Mouse (Mus musculus): ENCODE results near the gene Adora3. TPM values are rescaled to one million over a fixed set of nuclear protein-coding genes. Genes with fewer than 3 reads are reported as not detected.

The Adora3 gene
- polyA plus RNA-seq, 1 experiment from 2014 or later: not detected

DNA sequence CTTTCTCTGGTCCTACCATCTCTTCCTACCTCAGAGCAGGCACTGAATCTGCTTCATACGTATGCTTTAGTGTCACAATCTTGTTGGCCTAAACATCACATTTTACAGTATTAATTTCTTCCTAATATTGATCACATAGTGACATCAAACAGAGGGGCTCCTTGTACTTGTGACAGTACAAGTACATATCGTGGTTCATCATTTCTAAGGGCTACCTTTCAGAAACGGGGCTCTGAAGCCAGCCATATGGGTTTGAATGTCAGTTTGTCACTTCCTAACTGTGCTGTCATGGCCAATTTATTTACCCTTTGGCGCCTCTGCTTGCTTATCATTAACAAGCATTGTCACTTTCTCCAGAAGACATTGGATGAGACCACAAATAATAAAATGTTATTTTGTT lies 30.8 kb downstream of the Adora3 start:
- H3K4me2 ChIP-seq (ENCODE audit: low read depth, low read length, severe bottlenecking): no peak overlapping the region
- H3K36me3 ChIP-seq (ENCODE audit: control insufficient read depth, insufficient read depth, low read length): no peaks in the 10 kb centered on the region
- DNase-seq (ENCODE audit: low spot score) (no peak), ATAC-seq (replicated peaks; ENCODE audit: low FRiP score) (no peak)
- H3K9ac ChIP-seq (ENCODE audit: low read length): no peak overlapping the region
- H3K4me1 ChIP-seq (replicated peaks; ENCODE audit: control insufficient read depth, insufficient read depth, low read length): no peaks in the 10 kb centered on the region
- no peak overlapping the region for H3K4me3 ChIP-seq (ENCODE audit: low read depth, low read length)
- no peaks in the 10 kb centered on the region for H3K9me3 ChIP-seq (ENCODE audit: control insufficient read depth, low read length)
- H3K27ac ChIP-seq (ENCODE audit: low read depth, low read length): no peak overlapping the region
- no peaks in the 10 kb centered on the region for H3K27me3 ChIP-seq (ENCODE audit: control insufficient read depth, insufficient read depth, low read length)
- 81% methylated on average over 4 of the region's 4 CpGs for whole genome bisulfite sequencing

DNA sequence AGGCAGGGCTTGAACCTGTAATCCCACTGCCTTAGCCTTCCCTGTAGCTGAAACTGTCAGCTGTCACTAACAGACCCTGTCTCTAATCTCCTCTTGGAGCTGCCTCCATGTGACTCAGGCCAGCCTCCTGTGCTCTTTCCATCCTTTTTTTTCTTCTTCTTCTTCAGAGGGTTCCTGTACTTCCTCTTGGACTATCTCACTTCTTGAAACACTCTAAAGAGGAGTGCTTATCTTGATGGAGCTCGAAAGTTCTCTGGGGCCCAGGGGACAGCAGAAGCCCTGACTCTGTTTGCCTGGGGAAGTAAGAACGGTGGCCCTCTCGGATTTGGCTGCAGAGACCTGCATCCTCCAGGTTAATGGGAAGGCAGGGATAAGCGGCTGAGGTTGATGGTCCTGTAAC lies 33.6 kb downstream of the Adora3 start:
- H3K9me3 ChIP-seq (ENCODE audit: control insufficient read depth, low read length): no peaks in the 10 kb centered on the region
- no peak overlapping the region for H3K9ac ChIP-seq (ENCODE audit: low read length)
- H3K4me3 ChIP-seq (ENCODE audit: low read depth, low read length): no peak overlapping the region
- H3K4me1 ChIP-seq (replicated peaks; ENCODE audit: control insufficient read depth, insufficient read depth, low read length): no peaks in the 10 kb centered on the region
- H3K36me3 ChIP-seq (ENCODE audit: control insufficient read depth, insufficient read depth, low read length): no peaks in the 10 kb centered on the region
- H3K4me2 ChIP-seq (ENCODE audit: low read depth, low read length, severe bottlenecking): no peak overlapping the region
- H3K27me3 ChIP-seq (ENCODE audit: control insufficient read depth, insufficient read depth, low read length): no peaks in the 10 kb centered on the region
- H3K27ac ChIP-seq (ENCODE audit: low read depth, low read length): no peak overlapping the region
- 74% methylated on average over 4 of the region's 4 CpGs for WGBS
- no peak for DNase-seq (ENCODE audit: low spot score)
- ATAC-seq (replicated peaks; ENCODE audit: low FRiP score): no peak

DNA sequence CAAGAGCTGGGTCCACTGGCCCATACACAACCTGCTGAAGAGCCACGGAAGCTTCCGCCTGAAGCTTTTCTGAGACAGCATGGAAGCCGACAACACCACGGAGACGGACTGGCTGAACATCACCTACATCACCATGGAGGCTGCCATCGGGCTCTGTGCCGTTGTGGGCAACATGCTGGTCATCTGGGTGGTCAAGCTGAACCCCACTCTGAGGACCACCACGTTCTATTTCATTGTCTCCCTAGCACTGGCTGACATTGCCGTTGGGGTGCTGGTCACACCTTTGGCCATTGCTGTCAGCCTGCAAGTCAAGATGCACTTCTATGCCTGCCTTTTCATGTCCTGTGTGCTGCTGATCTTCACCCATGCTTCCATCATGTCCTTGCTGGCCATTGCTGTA lies 34.1 kb downstream of the Adora3 start:
- H3K4me2 ChIP-seq (ENCODE audit: low read depth, low read length, severe bottlenecking): no peak overlapping the region
- DNase-seq (ENCODE audit: low spot score): no peak
- H3K9me3 ChIP-seq (ENCODE audit: control insufficient read depth, low read length): no peaks in the 10 kb centered on the region
- 90% methylated on average over 9 of the region's 9 CpGs for WGBS
- H3K4me3 ChIP-seq (ENCODE audit: low read depth, low read length): no peak overlapping the region
- no peaks in the 10 kb centered on the region for H3K4me1 ChIP-seq (replicated peaks; ENCODE audit: control insufficient read depth, insufficient read depth, low read length)
- no peaks in the 10 kb centered on the region for H3K27me3 ChIP-seq (ENCODE audit: control insufficient read depth, insufficient read depth, low read length)
- H3K9ac ChIP-seq (ENCODE audit: low read length): no peak overlapping the region
- no peak overlapping the region for H3K27ac ChIP-seq (ENCODE audit: low read depth, low read length)
- H3K36me3 ChIP-seq (ENCODE audit: control insufficient read depth, insufficient read depth, low read length): no peaks in the 10 kb centered on the region
- no peak for ATAC-seq (replicated peaks; ENCODE audit: low FRiP score)

DNA sequence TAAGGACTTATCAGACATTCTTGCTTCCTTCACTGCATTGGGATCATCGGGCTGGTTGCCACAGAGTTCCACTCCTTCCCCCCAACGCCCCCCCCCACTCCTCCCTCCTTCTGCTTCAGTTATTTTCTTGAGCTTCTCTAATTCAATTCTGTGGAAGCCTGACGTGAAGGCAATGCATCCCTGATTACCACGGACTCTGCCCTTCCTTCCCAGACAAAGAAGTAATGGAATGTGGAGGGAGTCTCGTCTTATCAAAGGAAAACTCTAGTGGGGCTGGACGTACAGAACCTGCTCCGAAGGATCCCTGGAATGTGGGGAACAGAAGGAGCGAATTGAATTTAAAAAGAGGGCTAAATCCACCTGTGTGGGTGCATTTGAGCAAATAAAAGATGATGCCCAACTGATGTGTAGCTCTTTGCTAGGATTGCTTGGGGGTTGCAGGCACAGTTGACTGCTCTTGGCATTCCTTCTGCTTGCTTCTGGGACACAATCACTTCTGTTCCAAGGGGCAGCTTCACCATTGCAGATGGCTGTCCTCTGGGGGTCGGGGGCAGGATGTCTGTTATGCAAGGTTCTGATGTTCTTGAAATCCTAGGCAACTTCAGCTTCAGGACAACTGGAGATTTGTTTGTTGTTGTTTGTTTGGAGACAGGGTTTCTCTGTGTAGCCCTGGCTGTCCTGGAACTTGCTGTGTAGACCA lies 37.4 kb downstream of the Adora3 start:
- H3K27ac ChIP-seq (ENCODE audit: low read depth, low read length): no peak overlapping the region
- no peak overlapping the region for H3K4me3 ChIP-seq (ENCODE audit: low read depth, low read length)
- H3K4me1 ChIP-seq (replicated peaks; ENCODE audit: control insufficient read depth, insufficient read depth, low read length): no peaks in the 10 kb centered on the region
- WGBS: 47% methylated on average over 9 of the region's 9 CpGs
- H3K4me2 ChIP-seq (ENCODE audit: low read depth, low read length, severe bottlenecking): no peak overlapping the region
- no peaks in the 10 kb centered on the region for H3K9me3 ChIP-seq (ENCODE audit: control insufficient read depth, low read length)
- H3K9ac ChIP-seq (ENCODE audit: low read length): no peak overlapping the region
- no peaks in the 10 kb centered on the region for H3K36me3 ChIP-seq (ENCODE audit: control insufficient read depth, insufficient read depth, low read length)
- H3K27me3 ChIP-seq (ENCODE audit: control insufficient read depth, insufficient read depth, low read length): no peaks in the 10 kb centered on the region
- DNase-seq (ENCODE audit: low spot score) (no peak), ATAC-seq (replicated peaks; ENCODE audit: low FRiP score) (no peak)

DNA sequence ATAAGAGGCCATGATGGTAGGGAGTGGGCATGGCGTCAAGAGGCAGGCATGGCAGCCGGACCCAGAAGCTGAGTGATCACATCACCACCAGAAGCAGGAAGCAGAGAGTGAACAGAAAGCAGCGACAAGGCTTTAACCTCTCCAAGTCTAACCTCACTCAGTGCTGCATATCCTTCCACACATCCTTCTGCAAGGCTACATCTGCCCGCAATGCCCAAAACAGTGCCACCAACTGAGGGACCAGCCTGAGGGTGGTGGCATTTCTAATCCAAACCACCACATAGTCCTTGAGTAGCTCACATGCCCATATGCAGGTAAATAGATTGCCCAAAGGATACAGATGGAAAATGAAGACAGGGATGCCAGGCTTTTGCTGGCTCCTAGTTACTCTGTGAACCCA lies 38.3 kb downstream of the Adora3 start:
- H3K4me1 ChIP-seq (replicated peaks; ENCODE audit: control insufficient read depth, insufficient read depth, low read length): no peaks in the 10 kb centered on the region
- no peaks in the 10 kb centered on the region for H3K36me3 ChIP-seq (ENCODE audit: control insufficient read depth, insufficient read depth, low read length)
- H3K27me3 ChIP-seq (ENCODE audit: control insufficient read depth, insufficient read depth, low read length): no peaks in the 10 kb centered on the region
- no peak overlapping the region for H3K4me3 ChIP-seq (ENCODE audit: low read depth, low read length)
- H3K9me3 ChIP-seq (ENCODE audit: control insufficient read depth, low read length): no peaks in the 10 kb centered on the region
- no peak overlapping the region for H3K27ac ChIP-seq (ENCODE audit: low read depth, low read length)
- WGBS: 89% methylated on average over 4 of the region's 4 CpGs
- no peak overlapping the region for H3K9ac ChIP-seq (ENCODE audit: low read length)
- no peak for ATAC-seq (replicated peaks; ENCODE audit: low FRiP score)
- H3K4me2 ChIP-seq (ENCODE audit: low read depth, low read length, severe bottlenecking): no peak overlapping the region
- DNase-seq (ENCODE audit: low spot score): no peak

DNA sequence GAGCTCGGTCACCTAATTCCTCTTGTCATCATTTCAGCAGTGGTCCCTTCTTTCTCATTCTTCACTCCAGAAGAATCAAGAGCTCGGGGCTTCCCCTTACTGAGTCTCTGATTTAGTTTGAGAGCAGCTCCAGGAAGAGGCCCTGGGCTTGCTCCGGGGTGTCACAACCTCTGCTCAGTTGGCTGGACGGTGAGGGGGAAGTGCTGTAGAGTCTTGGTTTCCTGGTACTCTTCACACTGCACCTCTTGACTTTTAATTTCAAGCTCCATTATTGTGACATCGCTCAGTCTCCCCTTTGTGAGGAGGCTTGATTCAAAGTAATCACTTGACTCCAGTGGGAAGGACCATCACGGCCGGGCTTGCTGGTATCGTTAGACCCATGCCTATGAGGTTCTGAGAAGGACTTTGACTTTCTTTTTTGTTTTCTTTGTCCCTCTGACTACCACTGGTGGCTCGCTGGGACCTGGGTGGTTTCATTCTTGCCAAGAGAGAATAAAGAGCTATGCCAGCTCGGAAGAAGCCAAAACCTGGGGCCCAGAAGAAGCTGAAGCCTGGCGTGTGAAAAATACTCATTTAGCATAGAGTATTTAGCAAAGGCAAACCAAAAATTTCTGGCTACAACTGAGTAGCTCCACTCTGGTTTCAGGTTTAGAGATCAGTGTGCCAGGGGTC lies 40.0 kb downstream of the Adora3 start:
- H3K27ac ChIP-seq (ENCODE audit: low read depth, low read length): no peak overlapping the region
- H3K9me3 ChIP-seq (ENCODE audit: control insufficient read depth, low read length): no peaks in the 10 kb centered on the region
- DNase-seq (ENCODE audit: low spot score): no peak
- no peaks in the 10 kb centered on the region for H3K27me3 ChIP-seq (ENCODE audit: control insufficient read depth, insufficient read depth, low read length)
- no peak for ATAC-seq (replicated peaks; ENCODE audit: low FRiP score)
- H3K4me2 ChIP-seq (ENCODE audit: low read depth, low read length, severe bottlenecking): no peak overlapping the region
- no peak overlapping the region for H3K4me3 ChIP-seq (ENCODE audit: low read depth, low read length)
- H3K9ac ChIP-seq (ENCODE audit: low read length): no peak overlapping the region
- H3K4me1 ChIP-seq (replicated peaks; ENCODE audit: control insufficient read depth, insufficient read depth, low read length): no peaks in the 10 kb centered on the region
- WGBS: 85% methylated on average over 11 of the region's 11 CpGs
- H3K36me3 ChIP-seq (ENCODE audit: control insufficient read depth, insufficient read depth, low read length): no peaks in the 10 kb centered on the region

DNA sequence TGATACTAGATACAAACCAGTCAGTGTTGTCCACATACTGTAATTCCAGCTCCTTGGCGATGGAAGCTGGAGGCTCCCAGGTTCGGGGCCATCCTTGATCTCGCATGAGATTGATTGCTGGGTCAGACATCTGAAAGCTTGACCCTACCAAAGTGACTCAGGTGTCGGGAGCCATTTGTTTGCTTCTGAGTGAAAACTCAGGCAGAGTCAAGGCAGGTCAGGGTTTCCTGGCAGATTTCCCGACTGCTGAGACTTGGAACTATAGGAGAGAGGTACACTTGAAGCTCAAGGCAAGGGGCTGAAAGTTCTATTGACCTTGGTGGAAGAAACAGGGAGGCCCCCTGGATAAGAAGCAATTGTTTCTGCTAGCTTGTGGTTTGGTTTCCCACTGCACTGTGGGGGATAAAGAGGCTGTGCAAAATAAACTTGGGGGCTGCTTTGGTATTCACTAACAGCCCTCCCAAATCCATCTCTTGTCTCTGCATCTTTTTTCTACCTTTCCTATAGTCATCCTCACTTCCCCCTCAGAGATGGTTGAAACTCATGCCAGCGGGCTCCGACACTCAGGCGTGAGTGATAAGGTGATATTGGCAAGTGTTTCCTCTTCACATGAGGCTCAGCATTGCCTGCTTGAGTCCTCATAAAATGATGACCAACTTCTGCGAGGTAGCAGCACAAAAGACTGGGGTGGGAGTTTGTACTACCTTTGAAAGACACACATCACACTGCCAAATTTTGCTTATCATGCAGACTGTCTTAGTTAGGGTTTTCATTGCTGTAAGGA lies 41.6 kb downstream of the Adora3 start:
- H3K27me3 ChIP-seq (ENCODE audit: control insufficient read depth, insufficient read depth, low read length): no peaks in the 10 kb centered on the region
- H3K36me3 ChIP-seq (ENCODE audit: control insufficient read depth, insufficient read depth, low read length): no peaks in the 10 kb centered on the region
- H3K27ac ChIP-seq (ENCODE audit: low read depth, low read length): no peak overlapping the region
- no peaks in the 10 kb centered on the region for H3K4me1 ChIP-seq (replicated peaks; ENCODE audit: control insufficient read depth, insufficient read depth, low read length)
- 83% methylated on average over 9 of the region's 9 CpGs for WGBS
- no peak overlapping the region for H3K4me2 ChIP-seq (ENCODE audit: low read depth, low read length, severe bottlenecking)
- DNase-seq (ENCODE audit: low spot score) (no peak), ATAC-seq (replicated peaks; ENCODE audit: low FRiP score) (no peak)
- H3K9ac ChIP-seq (ENCODE audit: low read length): no peak overlapping the region
- H3K9me3 ChIP-seq (ENCODE audit: control insufficient read depth, low read length): no peaks in the 10 kb centered on the region
- no peak overlapping the region for H3K4me3 ChIP-seq (ENCODE audit: low read depth, low read length)

DNA sequence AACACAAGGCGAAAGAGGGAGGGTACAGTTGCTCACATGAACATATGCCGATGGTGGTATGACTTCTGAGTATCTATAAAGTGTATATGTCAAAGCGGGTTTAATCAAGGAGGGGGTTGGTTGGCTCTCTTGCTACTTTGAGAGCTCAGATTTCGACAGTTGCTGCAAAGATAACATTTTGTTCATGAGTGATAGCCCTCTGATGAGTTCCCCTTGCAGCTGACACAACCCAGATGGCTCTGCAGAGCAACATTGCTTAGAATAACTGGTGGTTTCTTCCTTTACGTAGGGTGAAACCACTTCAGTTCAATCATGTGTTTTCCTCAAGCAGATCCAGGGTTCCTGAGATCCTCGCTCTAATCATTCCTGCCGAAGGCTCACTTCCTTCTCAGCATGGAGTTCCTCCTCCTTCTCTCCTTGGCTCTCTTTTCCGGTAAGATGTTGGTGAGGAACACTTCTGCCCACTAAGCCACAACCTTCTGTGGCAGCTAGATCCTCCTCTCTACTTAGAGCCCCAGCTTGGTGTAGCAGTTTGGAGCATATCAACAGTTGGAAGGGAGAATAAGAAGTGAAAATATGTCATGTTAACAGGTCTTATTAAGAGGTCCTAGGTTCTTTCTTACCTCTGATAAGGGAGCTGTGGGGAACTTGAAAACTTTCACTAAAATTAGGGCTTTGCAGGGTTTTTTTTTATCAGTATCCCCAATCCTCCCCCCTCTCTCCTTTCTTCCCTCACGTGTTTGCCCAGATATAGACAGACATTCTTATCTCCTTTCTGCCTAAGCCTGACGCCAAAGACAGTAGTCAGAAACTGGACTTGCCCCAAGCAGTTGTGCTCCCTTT lies 43.4 kb downstream of the Adora3 start:
- Histone ChIP-seq H3K36me3 (ENCODE audit: control insufficient read depth, insufficient read depth, low read length) (no peaks in the 10 kb centered on the region), H3K27me3 (ENCODE audit: control insufficient read depth, insufficient read depth, low read length) (no peaks in the 10 kb centered on the region), H3K4me3 (ENCODE audit: low read depth, low read length) (no peak overlapping the region), H3K4me2 (ENCODE audit: low read depth, low read length, severe bottlenecking) (no peak overlapping the region), H3K4me1 (replicated peaks; ENCODE audit: control insufficient read depth, insufficient read depth, low read length) (no peaks in the 10 kb centered on the region), H3K9me3 (ENCODE audit: control insufficient read depth, low read length) (no peaks in the 10 kb centered on the region), H3K27ac (ENCODE audit: low read depth, low read length) (no peak overlapping the region), H3K9ac (ENCODE audit: low read length) (no peak overlapping the region)
- ATAC-seq (replicated peaks; ENCODE audit: low FRiP score) (no peak), DNase-seq (ENCODE audit: low spot score) (peak; percentile 1)
- WGBS: 85% methylated on average over 10 of the region's 10 CpGs
